Mouse (Mus musculus) common myeloid progenitor, adult 5-6 weeks (primary cell): ENCODE results near the gene Nek6. TPM values are rescaled to one million over a fixed set of nuclear protein-coding genes. Genes with fewer than 3 reads are reported as not detected.
A peak's percentile ranks its signal among the peaks of the same experiment; 100 is the strongest.

Experiments used
- ATAC-seq: replicated peaks from 2 replicates; pipeline ENCODE4 v1.8.0; 2016; ENCODE audit warnings: low read depth, mild to moderate bottlenecking, moderate TSS enrichment, inconsistent platforms; ENCODE audit not compliant: poor library complexity, severe bottlenecking
- total RNA-seq: library from RNA; stranded (forward); fragments of 200-1000, 187-1606 nt; gene quantifications from 2 replicates; pipeline ENCODE4 v1.2.3, GENCODE M21; 2017

The Nek6 gene
- total RNA-seq, 1 experiment from 2014 or later: 7.2 TPM

- no peak for ATAC-seq
These were observed 4.3 kb upstream of the Nek6 start for GRCm38 (mm10) chr2:38507181-38507580.

- ATAC-seq: peak; percentile 27; the same call in 1 of the 2 replicates
These were observed 2.3 kb upstream of the Nek6 start for GRCm38 (mm10) chr2:38509004-38509719.

- 0 out of 2 replicates have a peak, but pooled peaks have one; percentile 15 for ATAC-seq
These were observed 1.3 kb upstream of the Nek6 start for GRCm38 (mm10) chr2:38510120-38510519.

GRCm38 (mm10) chr2:38512308-38513182 lies 1.1 kb downstream of the Nek6 start:
- ATAC-seq: no peak

- ATAC-seq: no peak
These were observed 1.7 kb downstream of the Nek6 start for GRCm38 (mm10) chr2:38513183-38513529.

- peak; percentile 79 for ATAC-seq
These were observed 3.0 kb downstream of the Nek6 start for GRCm38 (mm10) chr2:38514411-38514810.

GRCm38 (mm10) chr2:38515446-38515845 lies 4.0 kb downstream of the Nek6 start:
- no peak for ATAC-seq

GRCm38 (mm10) chr2:38516471-38516870 lies 5.0 kb downstream of the Nek6 start:
- ATAC-seq: no peak

- no peak for ATAC-seq
These were observed 5.6 kb downstream of the Nek6 start for GRCm38 (mm10) chr2:38517045-38517444.

GRCm38 (mm10) chr2:38518719-38519118 lies 7.3 kb downstream of the Nek6 start:
- no peak for ATAC-seq

- ATAC-seq: peak; percentile 73
These were observed 8.5 kb downstream of the Nek6 start for GRCm38 (mm10) chr2:38519934-38520333.

- no peak for ATAC-seq
These were observed 10.2 kb downstream of the Nek6 start for GRCm38 (mm10) chr2:38521618-38522017.

GRCm38 (mm10) chr2:38522354-38522753 lies 10.9 kb downstream of the Nek6 start:
- no peak for ATAC-seq

- ATAC-seq: no peak
These were observed 12.5 kb downstream of the Nek6 start for GRCm38 (mm10) chr2:38523781-38524445.

- no peak for ATAC-seq
These were observed 13.6 kb downstream of the Nek6 start for GRCm38 (mm10) chr2:38525034-38525433.

GRCm38 (mm10) chr2:38529582-38530152 lies 18.2 kb downstream of the Nek6 start:
- no peak for ATAC-seq

- peak; percentile 74 for ATAC-seq
These were observed 19.5 kb downstream of the Nek6 start for GRCm38 (mm10) chr2:38530955-38531381.

- peak; percentile 55 for ATAC-seq
These were observed 21.9 kb downstream of the Nek6 start for GRCm38 (mm10) chr2:38533322-38533721.

GRCm38 (mm10) chr2:38533767-38534166 lies 22.3 kb downstream of the Nek6 start:
- no peak for ATAC-seq

- ATAC-seq: no peak
These were observed 22.9 kb downstream of the Nek6 start for GRCm38 (mm10) chr2:38534241-38534940.
